Mouse (Mus musculus) bone marrow, adult 2 months (tissue): Measurements from ENCODE around the gene Tuba1c.

Source experiments
- CTCF ChIP-seq: fragments of 200-500 bp; IDR thresholded peaks from 2 replicates; pipeline ENCODE4 v1.5.1; 2011; ENCODE audit warnings: low read length, control low read depth; ENCODE audit not compliant: control insufficient read depth, insufficient read depth
- POLR2A ChIP-seq: fragments of 200-500 bp; IDR thresholded peaks from 2 replicates; pipeline ENCODE4 v1.6.1; 2011; ENCODE audit warnings: low read depth, mild to moderate bottlenecking, control low read depth, low read length, borderline replicate concordance; ENCODE audit not compliant: control insufficient read depth

- TF ChIP-seq CTCF = no peak
- TF ChIP-seq POLR2A = no peak
These were observed 47.6 kb upstream of the Tuba1c start for GRCm38 (mm10) chr15:98982100-98982499.
